Mouse (Mus musculus) adrenal gland, postnatal 36 days (tissue): ENCODE measurements around the gene 9430038I01Rik. TPM values are rescaled to one million over a fixed set of nuclear protein-coding genes. Genes with fewer than 3 reads are reported as not detected.
A peak's percentile ranks its signal among the peaks of the same experiment; 100 is the strongest.

Experiments
- DNase-seq, 2 experiments: peaks; one replicate each; pipeline ENCODE4 v3.0.0; 2021; ENCODE audit warnings: mixed read lengths in 1 of 2
- total RNA-seq, 2 experiments: library from RNA; stranded (reverse); gene quantifications; 2 replicates each; pipeline ENCODE4 v1.2.3; 2021

The 9430038I01Rik gene
- total RNA-seq, 2 experiments from 2014 or later, result 9.9 to 13.3 TPM

DNA sequence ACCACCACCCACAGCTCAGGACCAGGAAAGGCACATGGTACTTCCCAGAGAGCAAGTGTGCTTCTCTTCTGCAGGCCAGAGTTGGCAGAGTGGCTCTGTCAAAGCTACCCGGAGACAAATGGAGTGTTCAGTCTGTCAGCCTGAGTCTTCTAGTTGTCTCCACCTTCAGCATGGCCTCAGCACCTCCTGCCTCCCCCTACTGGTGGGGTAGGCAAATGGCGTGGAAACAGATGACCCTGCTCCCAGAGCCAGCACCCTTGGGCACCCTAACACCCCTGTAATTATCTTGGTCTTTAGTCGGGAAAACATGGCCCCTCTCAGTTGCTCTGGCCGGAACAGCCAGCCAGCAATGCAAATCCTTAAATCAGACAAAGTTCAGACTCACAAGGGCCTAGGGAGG, 43.8 kb downstream of the 9430038I01Rik start:
- DNase-seq, result no peak

GRCm38 (mm10) chr7:137365056-137365455, 45.5 kb downstream of the 9430038I01Rik start:
- DNase-seq, result no peak

DNA sequence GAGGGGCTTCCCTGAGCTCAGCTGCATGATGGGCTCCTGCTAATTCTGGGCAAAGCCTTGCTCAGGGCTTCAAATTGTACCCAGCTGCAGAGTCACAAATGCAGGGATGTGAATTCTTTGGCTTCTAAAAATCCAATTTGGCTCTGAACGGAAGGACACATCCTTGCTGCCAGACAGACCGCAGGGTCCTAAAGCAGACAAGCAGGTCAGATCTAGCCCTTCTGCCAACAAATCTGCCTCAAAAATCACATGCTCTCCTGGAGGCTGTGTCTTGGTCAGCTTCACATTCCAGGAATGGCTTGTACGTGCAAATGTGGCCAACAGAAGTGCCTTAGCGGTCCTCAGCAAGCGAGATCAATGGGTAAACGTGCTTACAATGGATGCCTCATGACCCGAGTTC, 46.0 kb downstream of the 9430038I01Rik start:
- no peak for DNase-seq

- peak in 1 of 2 experiments; percentile 30 for DNase-seq
Measured at GRCm38 (mm10) chr7:137346860-137347259, 63.7 kb downstream of the 9430038I01Rik start.

DNA sequence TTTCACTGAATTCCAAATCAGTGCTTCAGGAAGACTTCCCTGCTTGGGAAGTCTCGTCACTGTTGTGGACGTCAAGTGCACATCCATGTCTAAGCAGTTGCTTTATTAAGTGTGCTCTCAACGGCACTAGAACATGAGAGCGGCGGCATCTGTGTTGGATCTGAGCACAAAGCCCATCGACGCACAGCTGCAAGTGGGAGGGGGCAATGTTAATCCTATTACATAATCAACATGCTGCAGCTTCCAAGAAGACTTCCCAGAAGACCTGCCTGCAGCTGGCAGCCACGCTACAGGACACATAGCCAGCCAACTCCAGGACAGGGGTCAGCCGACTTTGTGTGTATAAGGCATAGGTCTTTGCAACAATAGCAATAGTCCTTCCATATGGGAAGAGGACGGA, 64.5 kb downstream of the 9430038I01Rik start:
- peak in 1 of 2 experiments; percentile 25 for DNase-seq

GRCm38 (mm10) chr7:137333951-137334350, 76.6 kb downstream of the 9430038I01Rik start:
- DNase-seq, result no peak

Other genes starting within 250 kb of the 9430038I01Rik start
- gene Ebf3, start 96.3 kb downstream of the 9430038I01Rik start, total RNA-seq, result 1 to 10 TPM; 4.2 to 4.8 TPM
- gene Glrx3, start 26.9 kb upstream of the 9430038I01Rik start, total RNA-seq, result 100 to 1,000 TPM; 115 to 118 TPM